Mouse (Mus musculus) E14TG2a.4 (cell line): ENCODE data around the gene Ppp4r3a.

ENCODE experiments used
- H3K27me3 ChIP-seq: 2 replicates; pipeline ENCODE4 v1.6.1; 2014; ENCODE audit warnings: low read length, control low read depth; ENCODE audit not compliant: insufficient read depth
- H3K36me3 ChIP-seq: 2 replicates; pipeline ENCODE4 v1.6.1; 2014; ENCODE audit warnings: low read length, control low read depth; ENCODE audit not compliant: insufficient read depth
- H3K4me1 ChIP-seq: replicated peaks from 2 replicates; pipeline ENCODE4 v1.6.1; 2014; ENCODE audit warnings: low read depth, low read length, control low read depth
- H3K4me3 ChIP-seq: replicated peaks from 2 replicates; pipeline ENCODE4 v1.5.1; 2014; ENCODE audit warnings: mild to moderate bottlenecking, low read length
- H3K9me3 ChIP-seq: 2 replicates; pipeline ENCODE4 v1.6.1; 2014; ENCODE audit warnings: low read length, control low read depth
- CTCF ChIP-seq: conservative IDR thresholded peaks from 2 replicates; pipeline ENCODE4 v1.5.1; 2014; ENCODE audit warnings: low read length
- NANOG ChIP-seq: IDR thresholded peaks from 2 replicates; pipeline ENCODE4 v1.6.1; 2014; ENCODE audit warnings: borderline replicate concordance, low read length, mixed read lengths
- POU5F1 ChIP-seq: IDR thresholded peaks from 2 replicates; pipeline ENCODE4 v1.6.1; 2014; ENCODE audit warnings: low read length, borderline replicate concordance

The Ppp4r3a gene

DNA sequence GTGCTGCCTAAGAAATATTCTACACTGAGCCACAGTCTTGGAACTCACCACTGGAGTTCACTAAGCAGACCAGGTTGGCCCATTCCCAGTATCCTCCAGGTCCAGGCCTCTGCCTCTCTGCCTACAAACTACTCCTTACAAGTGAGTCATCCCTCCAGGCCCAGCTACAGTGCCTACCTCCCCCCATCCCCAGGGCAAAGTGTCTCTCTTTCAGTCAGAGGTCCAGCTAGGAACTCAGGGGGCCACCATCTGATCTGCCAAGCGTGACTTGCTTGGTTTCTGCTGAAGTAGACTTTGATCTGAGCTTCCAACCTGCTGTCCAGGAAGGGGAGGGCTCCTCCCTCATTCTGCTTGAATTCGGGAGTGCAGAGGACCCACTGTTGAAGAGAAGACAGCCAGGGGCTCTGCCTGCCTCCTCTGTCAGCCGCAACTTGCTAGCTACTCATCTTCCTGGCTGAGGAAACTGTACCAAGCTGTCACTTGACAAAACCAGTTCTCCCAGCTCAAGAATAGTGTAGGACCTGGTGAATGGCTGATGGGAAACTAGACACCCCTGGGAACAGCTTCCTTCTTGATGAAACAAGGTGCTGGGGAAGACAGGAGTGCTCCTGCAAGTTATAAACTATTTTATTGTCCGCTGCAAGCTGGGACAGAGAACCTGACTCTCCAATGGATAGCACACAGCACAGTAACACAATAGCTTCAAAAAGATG is 80.5 kb downstream of the Ppp4r3a start:
- no peaks in the 10 kb centered on the region for H3K27me3 ChIP-seq

DNA sequence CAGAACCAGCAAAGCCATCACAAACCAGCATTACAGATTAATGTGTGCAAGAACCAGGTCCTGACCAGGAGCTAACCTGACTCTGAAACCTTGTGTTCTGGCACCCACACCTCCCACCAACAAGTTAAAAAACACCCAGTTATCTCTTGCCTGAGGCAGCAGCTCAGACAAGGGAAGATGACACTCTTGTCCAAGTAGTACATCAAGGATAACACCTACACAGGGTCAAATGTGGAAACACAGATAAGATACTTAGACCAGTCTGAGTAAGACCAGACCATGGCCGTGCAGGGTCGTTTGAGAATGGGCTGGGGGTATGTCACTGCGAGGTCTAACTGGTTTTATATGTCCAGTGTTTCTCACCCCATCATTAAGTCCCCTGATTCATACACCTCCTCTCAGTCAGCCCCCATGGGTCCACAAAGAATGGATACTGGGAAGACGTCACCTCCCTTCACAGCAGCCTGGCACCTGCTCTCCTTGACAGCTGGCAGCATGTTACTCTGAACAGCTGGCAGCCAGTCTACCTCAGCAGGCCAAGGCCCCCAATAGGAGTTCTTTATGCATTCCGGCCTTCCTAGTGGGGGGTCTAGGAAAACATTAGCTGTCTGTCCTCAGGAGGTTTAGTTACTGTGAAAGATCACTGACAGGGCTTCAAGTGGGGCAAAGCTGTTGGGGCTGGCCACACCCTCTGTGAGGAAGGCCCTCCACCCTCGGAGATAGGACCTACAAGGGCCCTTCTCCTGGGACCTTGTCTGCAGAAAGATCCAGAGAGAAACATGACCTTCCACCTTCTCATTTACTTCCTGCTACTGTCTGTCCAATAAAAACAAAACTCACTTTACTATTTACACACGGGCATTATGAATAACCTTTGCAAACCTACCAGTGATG is 84.2 kb downstream of the Ppp4r3a start:
- Histone ChIP-seq H3K4me1 (peaks cover 96% of the 10 kb centered on the region), H3K9me3 (no peaks in the 10 kb centered on the region), H3K36me3 (peaks cover 15% of the 10 kb centered on the region), H3K4me3 (no peak overlapping the region), H3K27me3 (peaks cover 6% of the 10 kb centered on the region)
- TF ChIP-seq CTCF (no peak), NANOG (no peak), POU5F1 (no peak)

More for the DNA sequence above, 80.5 kb downstream of the Ppp4r3a start:
- H3K9me3 ChIP-seq, result no peaks in the 10 kb centered on the region
- peaks cover 20% of the 10 kb centered on the region for H3K36me3 ChIP-seq
- H3K4me1 ChIP-seq, result peaks cover 96% of the 10 kb centered on the region
- no peak overlapping the region for H3K4me3 ChIP-seq
- TF ChIP-seq CTCF (no peak), NANOG (no peak)

DNA sequence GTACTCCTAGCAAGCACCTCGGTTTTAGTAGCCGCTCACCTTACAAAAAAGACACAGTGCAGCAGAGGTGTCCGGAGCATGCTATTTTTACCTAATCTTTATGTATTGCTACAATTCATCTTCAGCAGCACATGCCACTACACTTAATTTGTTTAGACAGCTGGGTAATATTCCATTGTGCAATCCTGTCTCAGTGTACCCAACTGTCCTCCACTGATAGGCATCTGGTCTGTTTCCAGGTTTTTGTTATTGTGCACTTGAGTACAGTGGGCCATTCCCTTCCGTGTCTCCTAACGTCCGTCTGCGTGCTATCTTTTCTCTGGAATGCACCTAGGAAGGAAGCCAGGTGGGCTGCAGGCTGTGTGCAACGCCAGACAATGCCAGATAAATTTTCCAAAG is 84.9 kb downstream of the Ppp4r3a start:
- Histone ChIP-seq H3K9me3 (no peaks in the 10 kb centered on the region), H3K27me3 (peaks cover 9% of the 10 kb centered on the region), H3K36me3 (peaks cover 19% of the 10 kb centered on the region), H3K4me1 (peaks cover 96% of the 10 kb centered on the region), H3K4me3 (no peak overlapping the region)
- TF ChIP-seq CTCF (no peak), POU5F1 (no peak), NANOG (no peak)

DNA sequence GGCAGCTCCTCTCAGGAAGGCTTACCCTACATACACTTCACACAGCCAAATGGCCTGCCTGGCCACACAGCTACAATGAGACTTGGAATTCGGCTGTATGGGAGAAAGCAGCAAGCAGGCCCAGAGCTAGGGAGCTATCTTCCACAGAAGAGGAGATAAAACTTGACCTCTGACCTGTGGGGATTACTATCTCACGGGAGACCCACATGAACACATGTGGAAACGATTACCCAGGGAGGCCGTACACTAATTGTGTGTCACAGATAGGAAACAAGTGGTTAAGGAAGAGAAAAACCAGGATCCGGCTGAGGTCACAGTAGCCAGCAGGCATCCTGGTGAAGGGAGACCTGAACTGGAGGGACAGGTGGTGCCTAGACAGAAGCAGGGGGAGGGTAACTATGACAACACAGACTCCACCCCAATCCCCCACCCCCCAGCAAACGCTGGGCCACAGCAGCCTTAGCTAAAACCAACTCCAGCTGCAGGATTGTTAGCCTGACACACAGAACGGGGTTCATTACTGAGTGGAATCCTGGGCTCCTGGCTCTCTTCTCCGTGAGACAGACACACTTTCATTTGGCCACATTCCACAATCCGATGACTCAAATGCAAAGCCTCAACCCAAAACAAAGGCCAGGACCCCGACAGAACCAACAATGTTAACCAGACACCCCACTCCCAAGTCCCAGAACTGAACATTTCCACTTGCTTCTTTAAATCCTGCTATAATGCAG is 85.5 kb downstream of the Ppp4r3a start:
- peaks cover 15% of the 10 kb centered on the region for H3K27me3 ChIP-seq
- peak overlapping the region; percentile 13; the same call in 1 of the 2 replicates for H3K4me3 ChIP-seq
- peaks cover 24% of the 10 kb centered on the region for H3K36me3 ChIP-seq
- TF ChIP-seq POU5F1 (no peak), CTCF (no peak), NANOG (no peak)
- peaks cover 96% of the 10 kb centered on the region for H3K4me1 ChIP-seq
- H3K9me3 ChIP-seq, result no peaks in the 10 kb centered on the region

DNA sequence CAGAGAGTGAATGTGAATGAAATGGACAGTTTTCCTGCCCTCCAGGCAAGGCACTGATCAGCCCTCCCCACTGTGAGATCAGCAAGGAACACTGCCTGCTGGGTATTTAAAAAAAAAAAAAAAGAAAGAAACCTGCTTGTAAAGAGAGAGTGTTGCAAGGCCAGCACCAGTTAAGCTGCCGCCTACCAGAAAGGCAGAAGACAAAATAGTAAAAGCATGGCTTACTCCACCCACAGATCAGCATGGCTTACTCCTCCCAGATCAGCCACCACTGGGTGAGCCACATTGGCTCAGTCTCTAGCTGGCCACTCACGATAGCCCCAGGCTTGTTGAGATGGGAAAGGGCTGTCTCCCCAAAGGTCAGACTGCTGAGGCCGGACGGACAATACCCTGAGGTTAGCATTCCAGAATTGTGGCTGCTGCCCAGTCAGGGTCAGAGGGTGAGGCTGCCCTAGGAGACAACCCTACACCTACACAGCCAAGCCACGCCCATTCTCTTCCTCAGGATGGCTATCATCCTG is 87.1 kb downstream of the Ppp4r3a start:
- peak overlapping the region; percentile 60 for H3K4me3 ChIP-seq
- peaks cover 22% of the 10 kb centered on the region for H3K27me3 ChIP-seq
- H3K4me1 ChIP-seq, result peaks cover 98% of the 10 kb centered on the region
- TF ChIP-seq CTCF, result no peak
- no peaks in the 10 kb centered on the region for H3K9me3 ChIP-seq
- peaks cover 31% of the 10 kb centered on the region for H3K36me3 ChIP-seq

DNA sequence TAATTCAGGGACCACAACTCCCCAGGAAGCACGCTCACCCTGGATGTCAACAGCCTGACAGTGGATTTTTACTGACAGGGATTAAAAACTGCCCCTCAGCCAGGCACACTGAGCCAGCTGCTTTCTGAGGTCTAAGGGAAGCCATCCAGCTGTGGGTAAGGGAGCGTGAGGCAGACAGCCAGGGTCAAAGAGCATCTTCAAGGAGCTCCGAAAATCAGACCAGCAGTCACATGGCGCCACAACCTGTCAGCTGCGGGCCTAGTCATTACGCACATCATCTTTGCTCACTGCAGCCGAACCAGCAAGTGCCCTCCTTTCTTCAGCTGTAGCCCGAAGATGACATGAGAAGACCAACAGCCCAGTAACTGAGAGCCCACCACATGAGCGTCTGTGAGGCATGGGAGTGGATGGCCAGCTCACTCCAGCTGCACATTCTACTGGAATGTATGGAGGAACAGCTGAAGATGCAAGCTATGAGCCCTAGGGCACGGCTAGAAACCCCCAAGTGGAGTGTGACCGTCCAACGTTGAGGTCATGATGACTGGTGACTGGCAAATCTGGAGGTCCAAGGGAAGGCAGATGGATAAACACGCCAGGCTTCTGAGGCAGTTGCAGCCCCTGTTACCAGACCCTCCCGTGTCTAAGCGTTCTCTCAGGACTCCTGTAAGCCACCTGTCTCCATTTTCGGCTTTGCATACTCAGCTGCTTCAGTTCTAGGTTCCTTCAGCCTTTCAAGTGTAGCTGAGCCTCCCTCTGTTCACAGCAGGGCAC is 87.7 kb downstream of the Ppp4r3a start:
- H3K27me3 ChIP-seq, result peaks cover 22% of the 10 kb centered on the region
- peak overlapping the region; percentile 33 for H3K4me3 ChIP-seq
- H3K36me3 ChIP-seq, result peaks cover 37% of the 10 kb centered on the region
- no peaks in the 10 kb centered on the region for H3K9me3 ChIP-seq
- peaks cover 98% of the 10 kb centered on the region for H3K4me1 ChIP-seq
- no peak for TF ChIP-seq POU5F1
- peak; percentile 70; the same call in 1 of the 2 replicates for TF ChIP-seq NANOG

DNA sequence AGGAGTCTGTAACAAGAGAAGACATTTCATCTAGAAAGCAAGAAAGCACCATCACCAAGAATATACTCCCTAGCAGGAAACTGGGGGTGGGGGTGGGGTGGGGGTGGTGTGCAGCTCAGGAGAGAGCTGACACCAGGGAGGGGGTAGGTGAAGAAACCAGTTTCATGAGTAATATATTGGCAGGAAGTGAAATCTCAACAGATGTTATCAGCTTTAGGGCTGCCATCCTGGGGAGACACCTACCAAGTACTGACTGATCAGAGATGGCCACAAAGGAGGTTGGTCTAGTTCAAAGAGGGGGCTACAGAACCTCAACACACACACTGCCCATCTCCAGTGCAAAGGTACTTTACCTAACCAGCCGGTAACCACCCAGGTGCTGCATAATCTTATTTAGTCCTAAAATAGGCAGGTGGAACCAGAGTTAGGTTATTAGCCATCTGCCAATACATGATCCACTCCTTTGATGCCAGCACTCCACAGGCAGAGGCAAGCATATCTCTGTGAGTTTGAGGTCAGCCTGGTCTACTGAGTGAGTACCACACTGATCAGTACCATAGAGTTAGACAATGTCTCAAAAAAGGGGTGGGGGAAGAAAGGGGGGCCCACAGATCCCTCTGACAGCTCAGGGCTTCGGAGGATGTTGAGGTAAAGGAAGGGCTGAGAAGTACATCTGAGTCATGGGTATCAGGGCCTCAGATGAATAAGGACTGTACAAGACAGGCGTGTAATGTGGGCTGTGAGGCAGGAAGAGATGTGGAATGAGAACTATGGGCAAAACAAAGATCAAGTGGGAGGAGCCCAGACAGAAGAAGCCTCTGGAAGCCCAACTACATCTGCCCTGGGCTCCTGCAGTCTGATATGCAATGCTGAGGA is 89.1 kb downstream of the Ppp4r3a start:
- H3K27me3 ChIP-seq, result peaks cover 25% of the 10 kb centered on the region
- no peaks in the 10 kb centered on the region for H3K9me3 ChIP-seq
- no peak for TF ChIP-seq CTCF
- peaks cover 96% of the 10 kb centered on the region for H3K4me1 ChIP-seq
- peak overlapping the region; percentile 33; the same call in 1 of the 2 replicates for H3K4me3 ChIP-seq
- peaks cover 37% of the 10 kb centered on the region for H3K36me3 ChIP-seq
